Mouse (Mus musculus): ENCODE results near the gene Foxi1.

DNA sequence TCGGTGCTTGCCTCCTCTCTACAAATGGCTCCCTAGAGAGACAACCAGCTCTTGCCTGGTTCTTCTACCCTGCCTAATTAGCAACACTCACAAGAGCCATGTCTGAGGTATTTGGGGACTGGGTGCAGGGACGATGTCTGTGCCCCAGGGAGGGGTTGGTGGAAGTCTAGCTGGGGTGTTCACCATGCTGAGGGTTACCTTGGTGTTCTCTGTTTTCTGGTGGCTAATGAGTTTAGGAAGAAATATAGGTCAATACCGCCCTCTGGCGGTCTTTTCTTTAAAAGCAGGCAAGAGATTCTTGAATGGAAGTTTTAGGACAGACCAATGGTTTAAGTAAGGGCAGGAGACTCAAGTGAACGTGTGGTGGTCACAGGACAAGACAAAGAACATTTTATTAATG, 5.0 kb upstream of the Foxi1 start:
- no peak for TF ChIP-seq CTCF (IDR thresholded peaks at IDR 0.05; ENCODE audit: insufficient read depth, low read depth, low read length)
- TF ChIP-seq POLR2A (IDR thresholded peaks at IDR 0.05; ENCODE audit: insufficient read depth, low read depth, low read length) = no peak

All from olfactory bulb, adult 2 months (tissue).